Mouse (Mus musculus): ENCODE data around the gene Ltb.

Ltb gene

GRCm38 (mm10) chr17:35193881-35194843 is at the start of gene Ltb:
Ltb (plus strand) TSS chr17:35194439.
- no peak for DNase-seq (ENCODE audit: low spot score)

- DNase-seq (ENCODE audit: low spot score): no peak
These were observed 48.1 kb upstream of the Ltb start for GRCm38 (mm10) chr17:35146139-35146538.

GRCm38 (mm10) chr17:35147348-35147747 is 46.9 kb upstream of the Ltb start:
- DNase-seq (ENCODE audit: low spot score): no peak

GRCm38 (mm10) chr17:35147922-35148639 is 46.2 kb upstream of the Ltb start:
- DNase-seq (ENCODE audit: low spot score): no peak

GRCm38 (mm10) chr17:35152121-35152520 is 42.1 kb upstream of the Ltb start:
- no peak for DNase-seq (ENCODE audit: low spot score)

- DNase-seq (ENCODE audit: low spot score): no peak
These were observed 41.2 kb upstream of the Ltb start for GRCm38 (mm10) chr17:35153077-35153476.

- no peak for DNase-seq (ENCODE audit: low spot score)
These were observed 40.3 kb upstream of the Ltb start for GRCm38 (mm10) chr17:35153931-35154330.

- DNase-seq (ENCODE audit: low spot score): no peak
These were observed 39.6 kb upstream of the Ltb start for GRCm38 (mm10) chr17:35154616-35155015.

GRCm38 (mm10) chr17:35155451-35155850 is 38.8 kb upstream of the Ltb start:
- DNase-seq (ENCODE audit: low spot score): no peak

GRCm38 (mm10) chr17:35156461-35157200 is 37.6 kb upstream of the Ltb start:
- no peak for DNase-seq (ENCODE audit: low spot score)

- DNase-seq (ENCODE audit: low spot score): no peak
These were observed 37.0 kb upstream of the Ltb start for GRCm38 (mm10) chr17:35157254-35157653.

GRCm38 (mm10) chr17:35157661-35158175 is 36.5 kb upstream of the Ltb start:
- no peak for DNase-seq (ENCODE audit: low spot score)

GRCm38 (mm10) chr17:35158850-35159593 is 35.2 kb upstream of the Ltb start:
- no peak for DNase-seq (ENCODE audit: low spot score)

GRCm38 (mm10) chr17:35159638-35160037 is 34.6 kb upstream of the Ltb start:
- DNase-seq (ENCODE audit: low spot score): no peak

- DNase-seq (ENCODE audit: low spot score): no peak
These were observed 32.8 kb upstream of the Ltb start for GRCm38 (mm10) chr17:35161421-35161820.

GRCm38 (mm10) chr17:35162121-35162520 is 32.1 kb upstream of the Ltb start:
- no peak for DNase-seq (ENCODE audit: low spot score)

- DNase-seq (ENCODE audit: low spot score): no peak
These were observed 31.5 kb upstream of the Ltb start for GRCm38 (mm10) chr17:35162730-35163129.

- no peak for DNase-seq (ENCODE audit: low spot score)
These were observed 30.7 kb upstream of the Ltb start for GRCm38 (mm10) chr17:35163326-35164081.

- no peak for DNase-seq (ENCODE audit: low spot score)
These were observed 30.0 kb upstream of the Ltb start for GRCm38 (mm10) chr17:35164218-35164567.

- peak; percentile 98 for DNase-seq (ENCODE audit: low spot score)
These were observed 29.4 kb upstream of the Ltb start, which contains the start of gene Prrc2a for GRCm38 (mm10) chr17:35164568-35165450. Prrc2a (minus strand) TSS chr17:35164897.
